Mouse (Mus musculus): ENCODE results near the gene Tcf15.

GRCm38 (mm10) chr2:152147079-152147478 is 3.7 kb downstream of the Tcf15 start:
- no peak for TF ChIP-seq CTCF (IDR thresholded peaks at IDR 0.05; ENCODE audit: low read depth)
- no peak for TF ChIP-seq EP300 (IDR thresholded peaks at IDR 0.05; ENCODE audit: low read depth)
